Mouse (Mus musculus) limb, embryonic 15.5 days (tissue): ENCODE data around the gene Casp3. TPM values are rescaled to one million over a fixed set of nuclear protein-coding genes. Genes with fewer than 3 reads are reported as not detected.
"Not testable (repeated sequence)": the region's sequence is repeated elsewhere in the genome, so short reads cannot be mapped to it uniquely, and the experiment has no call there.

Source experiments
- ATAC-seq: fragments of 200-750 bp; cut with Nextera tagmentation; 2 replicates; pipeline ENCODE4 v1.8.0; 2017; ENCODE audit warnings: low read depth, moderate TSS enrichment; ENCODE audit not compliant: insufficient number of reproducible peaks, low FRiP score, low TSS enrichment
- H3K27ac ChIP-seq: fragments of 300-500 bp; sonication (generic); 2 replicates; pipeline ENCODE4 v1.5.1; 2015; ENCODE audit warnings: moderate library complexity, mild to moderate bottlenecking, inconsistent platforms
- H3K27me3 ChIP-seq: fragments of 300-500 bp; sonication (generic); 2 replicates; pipeline ENCODE4 v1.6.1; 2015; ENCODE audit warnings: inconsistent platforms
- H3K36me3 ChIP-seq: fragments of 300-500 bp; sonication (generic); 2 replicates; pipeline ENCODE4 v1.6.1; 2015; ENCODE audit warnings: inconsistent platforms
- H3K4me1 ChIP-seq: fragments of 300-500 bp; sonication (generic); 2 replicates; pipeline ENCODE4 v1.6.1; 2015; ENCODE audit warnings: inconsistent platforms
- H3K4me2 ChIP-seq: fragments of 300-500 bp; sonication (generic); 2 replicates; pipeline ENCODE4 v1.6.1; 2015; ENCODE audit warnings: mild to moderate bottlenecking, inconsistent platforms
- H3K4me3 ChIP-seq: fragments of 300-500 bp; sonication (generic); 2 replicates; pipeline ENCODE4 v1.5.1; 2015; ENCODE audit warnings: mild to moderate bottlenecking, inconsistent platforms
- H3K9ac ChIP-seq: fragments of 300-500 bp; sonication (generic); 2 replicates; pipeline ENCODE4 v1.6.1; 2015; ENCODE audit warnings: inconsistent platforms
- H3K9me3 ChIP-seq: fragments of 300-500 bp; sonication (generic); 2 replicates; pipeline ENCODE4 v1.6.1; 2016; ENCODE audit warnings: inconsistent platforms
- WGBS: fragments of 180-500 bp; shearing (Covaris S2); methylation state at CpG from one replicate; pipeline ENCODE4 v1.1.7; 2015; 5-methylcytosine and 5-hydroxymethylcytosine counted together
- polyA plus RNA-seq: library from polyadenylated mRNA; unstranded; fragments of >200 nt; fragmentation: Nextera tagmentation; extraction: Ambion mirVana; gene quantifications from 2 replicates; pipeline ENCODE4 v1.2.1, GENCODE M21; 2015

Casp3 gene
- 72.3 and 74.0 TPM in 2 replicates for polyA plus RNA-seq

GRCm38 (mm10) chr8:46616879-46617689 lies at the start of gene Casp3, which contains the start of gene Primpol:
Casp3 (plus strand) TSS chr8:46617291.
Primpol (minus strand) TSS chr8:46617212.
- H3K4me3 ChIP-seq = peak within 1 kb of the TSS; percentile 77
- peak; percentile 97 for ATAC-seq
- under 1% methylated on average over 54 of the region's 54 CpGs for WGBS
- no peaks in the 10 kb centered on the region for H3K27me3 ChIP-seq
- H3K9ac ChIP-seq = peak within 1 kb of the TSS; percentile 71
- peak within 1 kb of the TSS; percentile 93 for H3K27ac ChIP-seq
- no peaks in the 10 kb centered on the region for H3K36me3 ChIP-seq
- peaks cover 27% of the 10 kb centered on the region for H3K4me1 ChIP-seq
- H3K4me2 ChIP-seq = peak within 1 kb of the TSS; percentile 67
- H3K9me3 ChIP-seq = no peaks in the 10 kb centered on the region

- no peak overlapping the region for H3K4me3 ChIP-seq
- no peaks in the 10 kb centered on the region for H3K9me3 ChIP-seq
- WGBS = 67% methylated on average over 8 of the region's 8 CpGs
- no peak for ATAC-seq
- no peak overlapping the region for H3K27ac ChIP-seq
- H3K27me3 ChIP-seq = no peaks in the 10 kb centered on the region
- no peak overlapping the region for H3K9ac ChIP-seq
- no peak overlapping the region for H3K4me2 ChIP-seq
- 0 out of 2 replicates have a peak, but pooled peaks cover 16% of the 10 kb centered on the region for H3K36me3 ChIP-seq
- no peaks in the 10 kb centered on the region for H3K4me1 ChIP-seq
Measured at GRCm38 (mm10) chr8:46567946-46568345, 49.1 kb upstream of the Casp3 start.

GRCm38 (mm10) chr8:46568942-46569341 lies 48.1 kb upstream of the Casp3 start:
- Histone ChIP-seq H3K36me3 (peaks cover 15% of the 10 kb centered on the region; the same call in 1 of the 2 replicates), H3K4me1 (no peaks in the 10 kb centered on the region), H3K27ac (no peak overlapping the region), H3K27me3 (no peaks in the 10 kb centered on the region), H3K9ac (no peak overlapping the region), H3K4me3 (no peak overlapping the region), H3K4me2 (no peak overlapping the region), H3K9me3 (no peaks in the 10 kb centered on the region)
- 68% methylated on average over 2 of the region's 2 CpGs for WGBS
- no peak for ATAC-seq

GRCm38 (mm10) chr8:46569659-46570441 lies 47.2 kb upstream of the Casp3 start:
- Histone ChIP-seq H3K27me3 (no peaks in the 10 kb centered on the region), H3K36me3 (peaks cover 21% of the 10 kb centered on the region; the same call in 1 of the 2 replicates), H3K27ac (no peak overlapping the region), H3K4me1 (no peaks in the 10 kb centered on the region), H3K9me3 (no peaks in the 10 kb centered on the region), H3K4me2 (no peak overlapping the region), H3K4me3 (no peak overlapping the region), H3K9ac (no peak overlapping the region)
- no peak for ATAC-seq
- 84% methylated on average over 19 of the region's 19 CpGs for WGBS

GRCm38 (mm10) chr8:46570673-46571072 lies 46.4 kb upstream of the Casp3 start:
- 84% methylated on average over 10 of the region's 14 CpGs for WGBS
- H3K36me3 ChIP-seq = peaks cover 22% of the 10 kb centered on the region; the same call in 1 of the 2 replicates
- no peak overlapping the region for H3K4me2 ChIP-seq
- H3K9ac ChIP-seq = no peak overlapping the region
- H3K4me3 ChIP-seq = no peak overlapping the region
- no peaks in the 10 kb centered on the region for H3K9me3 ChIP-seq
- H3K4me1 ChIP-seq = no peaks in the 10 kb centered on the region
- no peaks in the 10 kb centered on the region for H3K27me3 ChIP-seq
- H3K27ac ChIP-seq = no peak overlapping the region
- no peak for ATAC-seq

- Histone ChIP-seq H3K36me3 (peaks cover 44% of the 10 kb centered on the region), H3K4me1 (no peaks in the 10 kb centered on the region), H3K9me3 (no peaks in the 10 kb centered on the region), H3K4me2 (no peak overlapping the region), H3K4me3 (no peak overlapping the region), H3K9ac (no peak overlapping the region), H3K27ac (no peak overlapping the region), H3K27me3 (no peaks in the 10 kb centered on the region)
- WGBS = 71% methylated on average over 2 of the region's 2 CpGs
- no peak for ATAC-seq
Measured at GRCm38 (mm10) chr8:46573446-46573845, 43.6 kb upstream of the Casp3 start.

- Histone ChIP-seq H3K4me3 (no peak overlapping the region), H3K9me3 (no peaks in the 10 kb centered on the region), H3K4me1 (no peaks in the 10 kb centered on the region), H3K27me3 (no peaks in the 10 kb centered on the region), H3K36me3 (peaks cover 49% of the 10 kb centered on the region), H3K27ac (no peak overlapping the region), H3K4me2 (no peak overlapping the region), H3K9ac (no peak overlapping the region)
- 90% methylated on average over 2 of the region's 2 CpGs for WGBS
- ATAC-seq = no peak
Measured at GRCm38 (mm10) chr8:46573964-46574363, 43.1 kb upstream of the Casp3 start.

GRCm38 (mm10) chr8:46578794-46579193 lies 38.3 kb upstream of the Casp3 start:
- WGBS = 96% methylated on average over 9 of the region's 9 CpGs
- H3K9ac ChIP-seq = no peak overlapping the region
- no peak overlapping the region for H3K27ac ChIP-seq
- H3K9me3 ChIP-seq = no peaks in the 10 kb centered on the region
- H3K4me1 ChIP-seq = no peaks in the 10 kb centered on the region
- peaks cover 51% of the 10 kb centered on the region for H3K36me3 ChIP-seq
- H3K4me3 ChIP-seq = no peak overlapping the region
- no peak for ATAC-seq
- no peak overlapping the region for H3K4me2 ChIP-seq
- H3K27me3 ChIP-seq = no peaks in the 10 kb centered on the region

- not testable (repeated sequence) for ATAC-seq, H3K4me1 ChIP-seq, H3K9me3 ChIP-seq, H3K4me3 ChIP-seq, H3K4me2 ChIP-seq, H3K9ac ChIP-seq, H3K27ac ChIP-seq, H3K27me3 ChIP-seq
- WGBS = 53% methylated on average over 4 of the region's 4 CpGs
- peaks cover 12% of the 10 kb centered on the region for H3K36me3 ChIP-seq
Measured at GRCm38 (mm10) chr8:46584328-46584727, 32.8 kb upstream of the Casp3 start.

- Histone ChIP-seq H3K4me1 (no peaks in the 10 kb centered on the region), H3K27ac (no peak overlapping the region), H3K36me3 (peaks cover 10% of the 10 kb centered on the region; the same call in 1 of the 2 replicates), H3K4me3 (no peak overlapping the region), H3K9ac (no peak overlapping the region), H3K4me2 (no peak overlapping the region), H3K27me3 (no peaks in the 10 kb centered on the region), H3K9me3 (no peaks in the 10 kb centered on the region)
- ATAC-seq = no peak
- 61% methylated on average over 3 of the region's 3 CpGs for WGBS
Measured at GRCm38 (mm10) chr8:46585576-46585975, 31.5 kb upstream of the Casp3 start.

GRCm38 (mm10) chr8:46587911-46588310 lies 29.2 kb upstream of the Casp3 start:
- Histone ChIP-seq H3K9me3 (no peaks in the 10 kb centered on the region), H3K27me3 (no peaks in the 10 kb centered on the region), H3K27ac (no peak overlapping the region), H3K36me3 (peaks cover 2% of the 10 kb centered on the region), H3K4me2 (no peak overlapping the region), H3K4me1 (no peaks in the 10 kb centered on the region), H3K4me3 (no peak overlapping the region), H3K9ac (no peak overlapping the region)
- no peak for ATAC-seq
- 83% methylated on average over 5 of the region's 5 CpGs for WGBS

- no peaks in the 10 kb centered on the region for H3K27me3 ChIP-seq
- H3K4me1 ChIP-seq = no peaks in the 10 kb centered on the region
- peaks cover 5% of the 10 kb centered on the region for H3K36me3 ChIP-seq
- no peak overlapping the region for H3K4me3 ChIP-seq
- no peaks in the 10 kb centered on the region for H3K9me3 ChIP-seq
- ATAC-seq = no peak
- H3K27ac ChIP-seq = no peak overlapping the region
- H3K4me2 ChIP-seq = no peak overlapping the region
- 92% methylated on average over 2 of the region's 2 CpGs for WGBS
- no peak overlapping the region for H3K9ac ChIP-seq
Measured at GRCm38 (mm10) chr8:46588663-46589062, 28.4 kb upstream of the Casp3 start.
